Mouse (Mus musculus) embryonic fibroblast, embryonic 13.5 days (primary cell): ENCODE results near the gene Mgat2.

Experiments
- CTCF ChIP-seq: IDR thresholded peaks from 2 replicates; pipeline ENCODE4 v1.5.1; 2011; ENCODE audit warnings: mild to moderate bottlenecking, control low read depth, low read length, moderate library complexity, borderline replicate concordance; ENCODE audit not compliant: insufficient read depth
- POLR2A ChIP-seq: IDR thresholded peaks from 2 replicates; pipeline ENCODE4 v1.6.1; 2011; ENCODE audit warnings: low read depth, mild to moderate bottlenecking, control low read depth, low read length, moderate library complexity

GRCm38 (mm10) chr12:69171307-69171706 is 12.7 kb upstream of the Mgat2 start:
- TF ChIP-seq CTCF (no peak), POLR2A (no peak)
